Mouse (Mus musculus) ES-E14 (cell line): ENCODE results near the gene Padi2.

ENCODE experiments used
- CHD2 ChIP-seq: IDR thresholded peaks from 2 replicates; pipeline ENCODE4 v1.6.1; 2014; ENCODE audit warnings: mild to moderate bottlenecking, low read depth, low read length, inconsistent platforms
- MAFK ChIP-seq: IDR thresholded peaks from 2 replicates; pipeline ENCODE4 v1.6.1; 2014; ENCODE audit warnings: mild to moderate bottlenecking, low read depth, low read length, inconsistent platforms; ENCODE audit not compliant: insufficient read depth

DNA sequence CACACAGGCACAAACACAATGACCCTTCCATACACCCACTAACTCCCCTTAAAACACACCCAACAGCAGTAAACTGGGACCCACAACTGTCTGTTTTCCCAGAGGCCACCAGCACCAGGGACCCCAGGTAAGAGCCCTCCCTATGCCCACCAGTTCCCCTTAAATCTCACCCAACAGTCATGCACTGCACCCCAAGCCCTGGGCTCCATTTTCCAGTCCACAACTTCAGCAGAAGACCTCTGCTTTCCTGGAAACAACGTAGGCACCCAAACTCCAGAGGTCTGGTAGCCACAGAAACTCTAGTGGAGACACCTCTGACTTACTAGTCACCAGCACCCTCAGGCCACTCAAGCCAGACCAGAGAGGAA, 14.0 kb upstream of the Padi2 start:
- TF ChIP-seq MAFK: no peak
- TF ChIP-seq CHD2: no peak
